Mouse (Mus musculus) right cerebral cortex, adult 2 months (tissue): ENCODE results near the gene Agk.

ENCODE experiments used
- DNase-seq, 2 experiments: peaks; one replicate each; pipeline ENCODE4 v3.0.0; 2021 to 2022; ENCODE audit warnings: low spot score in 2 of 2

Agk gene

DNA sequence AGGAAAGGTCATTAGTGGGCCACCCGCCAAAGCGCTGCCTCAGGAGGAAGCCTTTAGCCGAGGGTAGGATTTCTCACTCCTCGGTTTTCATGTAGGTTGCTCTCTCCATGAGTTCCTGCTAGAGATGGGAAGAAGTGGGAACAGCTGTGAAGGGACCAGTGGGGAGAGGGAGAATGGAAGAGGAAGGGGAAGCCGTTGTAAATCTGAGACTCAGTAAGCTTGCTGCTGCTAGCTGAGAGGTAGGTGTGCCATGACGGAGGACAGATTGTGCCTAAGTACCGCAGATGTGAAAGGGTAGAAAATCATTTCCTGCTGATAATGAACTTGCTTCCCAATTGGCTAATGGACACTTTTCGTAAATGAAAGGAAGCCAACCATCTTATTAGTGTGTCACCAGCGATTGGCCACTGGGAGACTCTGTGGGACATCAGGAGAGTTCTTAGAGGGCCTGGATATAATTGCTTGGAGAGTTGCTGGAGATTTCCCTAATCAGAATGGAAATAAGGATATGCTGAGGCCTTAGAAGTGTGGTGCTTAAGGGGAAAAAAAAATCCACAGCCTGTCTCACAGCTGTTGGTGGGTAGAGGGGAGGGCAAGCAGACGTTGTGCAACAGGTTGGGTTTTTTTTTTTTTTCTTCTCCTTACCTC lies 118.4 kb downstream of the Agk start:
- no peak for DNase-seq
